Mouse (Mus musculus) E14TG2a.4 (cell line): ENCODE data around the gene Tgfbr3.

Experiments
- CTCF ChIP-seq: conservative IDR thresholded peaks from 2 replicates; pipeline ENCODE4 v1.5.1; 2014; ENCODE audit warnings: low read length
- POU5F1 ChIP-seq: IDR thresholded peaks from 2 replicates; pipeline ENCODE4 v1.6.1; 2014; ENCODE audit warnings: low read length, borderline replicate concordance

- TF ChIP-seq CTCF, result no peak
- no peak for TF ChIP-seq POU5F1
Measured at GRCm38 (mm10) chr5:107132231-107132630, 157.2 kb downstream of the Tgfbr3 start.
